ENCODE assay signal across 8 mouse cellular contexts in the genomic region with DNA sequence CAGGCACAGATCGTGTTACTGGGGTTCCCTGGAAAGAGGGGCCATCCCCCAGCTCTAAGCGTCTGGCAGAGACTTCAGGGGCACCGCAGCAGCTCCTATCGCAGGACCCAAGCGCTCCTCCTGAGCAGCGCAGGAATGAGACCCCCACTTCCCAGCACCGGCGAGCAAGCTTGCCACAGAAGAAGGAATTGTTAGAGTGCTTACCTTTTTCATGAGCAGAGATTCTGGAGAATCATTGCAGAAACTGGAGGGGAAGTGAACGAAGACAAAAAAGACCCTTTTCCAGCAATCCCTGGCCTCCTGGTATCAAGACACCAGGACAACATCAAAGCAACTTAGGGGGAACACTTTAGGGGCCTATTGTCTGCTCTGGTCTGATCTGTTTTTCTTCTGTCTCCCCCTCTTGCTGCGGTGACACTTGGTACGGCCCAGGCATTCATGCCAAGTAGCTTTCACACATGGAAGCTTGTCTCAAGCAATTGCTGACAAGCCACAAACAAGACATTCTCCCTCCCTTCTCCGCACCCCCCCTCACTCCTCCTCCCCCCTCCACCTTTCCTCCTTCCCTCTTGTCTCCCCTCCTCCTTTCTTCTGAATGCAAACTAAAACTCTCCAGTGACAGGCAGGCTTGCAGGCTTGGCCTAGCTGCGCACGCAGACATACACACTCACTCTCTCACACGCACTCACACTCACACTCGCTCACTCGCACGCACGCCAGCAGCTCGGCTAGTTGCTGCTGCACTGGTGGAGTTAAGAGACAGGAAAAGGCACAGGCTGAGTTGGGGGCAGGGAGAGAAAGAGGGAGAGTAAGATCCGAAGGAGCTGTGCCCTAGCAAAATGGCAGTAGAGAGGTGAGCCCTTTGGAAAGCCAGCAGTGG. TPM values are rescaled to one million over a fixed set of nuclear protein-coding genes. Genes with fewer than 3 reads are reported as not detected.
DNase-seq lines count a peak whose midpoint lies in the region; ATAC-seq and TF ChIP-seq lines count a peak whose summit lies in the region.

Bcl9 (minus strand) TSS at position 365 of the 880 bp plus-strand sequence.

- WGBS in forebrain, embryonic 12.5 days, result under 1% methylated on average over 21 of the region's 21 CpGs
- WGBS in heart, embryonic 16.5 days, result under 1% methylated on average over 21 of the region's 21 CpGs
- 8% methylated on average over 21 of the region's 21 CpGs for WGBS in liver, embryonic 13.5 days (ENCODE audit: insufficient replicate concordance)
- under 1% methylated on average over 21 of the region's 21 CpGs for WGBS in stomach, postnatal 0 days

- no peaks in the 10 kb centered on the region for H3K27me3 ChIP-seq in forebrain, embryonic 12.5 days
- no peaks in the 10 kb centered on the region for H3K27me3 ChIP-seq in heart, embryonic 16.5 days (ENCODE audit: control insufficient read depth, insufficient read depth, low read length)
- 0 out of 2 replicates have a peak, but pooled peaks cover 2% of the 10 kb centered on the region for H3K27me3 ChIP-seq in liver, embryonic 13.5 days
- H3K27me3 ChIP-seq in stomach, postnatal 0 days (ENCODE audit: control insufficient read depth, insufficient read depth, low read length), result no peaks in the 10 kb centered on the region

- 0 out of 2 replicates have a peak, but pooled peaks cover 4% of the 10 kb centered on the region for H3K9me3 ChIP-seq in forebrain, embryonic 12.5 days
- peaks cover 3% of the 10 kb centered on the region; the same call in 1 of the 2 replicates for H3K9me3 ChIP-seq in heart, embryonic 16.5 days (replicated peaks; ENCODE audit: control insufficient read depth, low read length)
- H3K9me3 ChIP-seq in liver, embryonic 13.5 days (replicated peaks), result no peaks in the 10 kb centered on the region
- H3K9me3 ChIP-seq in stomach, postnatal 0 days (ENCODE audit: control insufficient read depth, low read length), result no peaks in the 10 kb centered on the region

- peak within 1 kb of the TSS; percentile 97 for H3K27ac ChIP-seq in forebrain, embryonic 12.5 days
- peak within 1 kb of the TSS; percentile 97 for H3K27ac ChIP-seq in heart, embryonic 16.5 days (ENCODE audit: low read length)
- peak within 1 kb of the TSS; percentile 45 for H3K27ac ChIP-seq in liver, embryonic 13.5 days
- peak within 1 kb of the TSS; percentile 93 for H3K27ac ChIP-seq in stomach, postnatal 0 days (replicated peaks)

- peak within 1 kb of the TSS; percentile 57 for H3K4me3 ChIP-seq in forebrain, embryonic 12.5 days (replicated peaks)
- H3K4me3 ChIP-seq in heart, embryonic 16.5 days (ENCODE audit: low read length), result peak within 1 kb of the TSS; percentile 75
- H3K4me3 ChIP-seq in liver, embryonic 13.5 days (replicated peaks), result peak within 1 kb of the TSS; percentile 53
- peak within 1 kb of the TSS; percentile 55 for H3K4me3 ChIP-seq in stomach, postnatal 0 days (ENCODE audit: low read depth, low read length)

- DNase-seq in CD4-positive, CD25-positive, alpha-beta regulatory T cell, adult 2 months (ENCODE audit: low read depth, low spot score), result peak; percentile 74
- DNase-seq in brain, embryonic 18.5 days (ENCODE audit: low read depth, low spot score), result peak; percentile 94
- peak; percentile 86 to 91 for DNase-seq in kidney, postnatal 25 days
- DNase-seq in liver, embryonic 13.5 days, result peak; percentile 9
- DNase-seq in neural tube, embryonic 10.5 days (ENCODE audit: extremely low spot score, low spot score), result peak; percentile 88
- DNase-seq in stomach, postnatal 0 days (ENCODE audit: low spot score), result peak; percentile 86

- peak; percentile 90 for ATAC-seq in forebrain, embryonic 12.5 days (ENCODE audit: low FRiP score)
- ATAC-seq in heart, embryonic 16.5 days (replicated peaks; ENCODE audit: extremely low read depth, insufficient read depth, low FRiP score), result peak; percentile 84
- peak; percentile 47 for ATAC-seq in liver, embryonic 13.5 days (ENCODE audit: low read depth)
- ATAC-seq in stomach, postnatal 0 days (ENCODE audit: low FRiP score, low TSS enrichment), result peak; percentile 83

- 0 out of 2 replicates have a peak, but pooled peaks have one; percentile 2 for TF ChIP-seq CTCF in stomach, postnatal 0 days (IDR thresholded peaks at IDR 0.05; ENCODE audit: low read depth)

- no peaks in the 10 kb centered on the region for H3K36me3 ChIP-seq in forebrain, embryonic 12.5 days (replicated peaks)
- no peaks in the 10 kb centered on the region for H3K36me3 ChIP-seq in heart, embryonic 16.5 days (ENCODE audit: control insufficient read depth, insufficient read depth)
- no peaks in the 10 kb centered on the region for H3K36me3 ChIP-seq in liver, embryonic 13.5 days
- no peaks in the 10 kb centered on the region for H3K36me3 ChIP-seq in stomach, postnatal 0 days (ENCODE audit: control insufficient read depth, insufficient read depth, low read length)

- no peak for TF ChIP-seq EP300 in stomach, postnatal 0 days (optimal IDR thresholded peaks at IDR 0.05)

- H3K4me1 ChIP-seq in forebrain, embryonic 12.5 days, result peaks cover 50% of the 10 kb centered on the region
- peaks cover 23% of the 10 kb centered on the region for H3K4me1 ChIP-seq in heart, embryonic 16.5 days (ENCODE audit: control insufficient read depth, insufficient read depth, low read length)
- H3K4me1 ChIP-seq in liver, embryonic 13.5 days (replicated peaks), result peaks cover 4% of the 10 kb centered on the region; the same call in 1 of the 2 replicates
- H3K4me1 ChIP-seq in stomach, postnatal 0 days (replicated peaks; ENCODE audit: control insufficient read depth, insufficient read depth), result no peaks in the 10 kb centered on the region

- H3K4me2 ChIP-seq in forebrain, embryonic 12.5 days, result peak within 1 kb of the TSS; percentile 70
- peak within 1 kb of the TSS; percentile 93 for H3K4me2 ChIP-seq in heart, embryonic 16.5 days (ENCODE audit: low read depth, low read length)
- H3K4me2 ChIP-seq in liver, embryonic 13.5 days, result peak within 1 kb of the TSS; percentile 63
- peak within 1 kb of the TSS; percentile 69 for H3K4me2 ChIP-seq in stomach, postnatal 0 days (replicated peaks; ENCODE audit: low read depth)

- peak within 1 kb of the TSS; percentile 80 for H3K9ac ChIP-seq in forebrain, embryonic 12.5 days
- peak within 1 kb of the TSS; percentile 95 for H3K9ac ChIP-seq in heart, embryonic 16.5 days (ENCODE audit: low read length)
- H3K9ac ChIP-seq in liver, embryonic 13.5 days, result peak within 1 kb of the TSS; percentile 59
- peak within 1 kb of the TSS; percentile 72 for H3K9ac ChIP-seq in stomach, postnatal 0 days (ENCODE audit: low read length)

RNA-seq across cellular contexts. Expression of gene Bcl9, which starts in this region (rescaled TPM):
- polyA plus RNA-seq in forebrain, embryonic 12.5 days (2016; fragmentation: Nextera tagmentation; extraction: Ambion mirVana), result 82.8 and 91.9 TPM in 2 replicates
- 29.9 and 31.4 TPM in 2 replicates for polyA plus RNA-seq in heart, embryonic 16.5 days (2015; fragmentation: Nextera tagmentation; extraction: Ambion mirVana)
- 4.4 and 4.5 TPM in 2 replicates for polyA plus RNA-seq in liver, embryonic 13.5 days (2015; fragmentation: Nextera tagmentation; extraction: Ambion mirVana)
- 19.2 and 20.2 TPM in 2 replicates for polyA plus RNA-seq in stomach, postnatal 0 days (2015; fragmentation: Nextera tagmentation; extraction: Ambion mirVana)

Comparison
In these comparisons a context has a peak if more than half of its experiments do, and no peak if none do; other contexts are left out.
1. Peak in every context shown above with its lines: DNase-seq, ATAC-seq, H3K4me3 ChIP-seq and H3K27ac ChIP-seq.
2. DNase-seq: peak in every context shown above with its lines; median percentile 94 in brain, embryonic 18.5 days; 88 in kidney, postnatal 25 days; 88 in neural tube, embryonic 10.5 days; 86 in stomach, postnatal 0 days; 74 in CD4-positive, CD25-positive, alpha-beta regulatory T cell, adult 2 months; 9 in liver, embryonic 13.5 days.
3. H3K27ac ChIP-seq: peak in every context shown above with its lines; median percentile 97 in forebrain, embryonic 12.5 days; 97 in heart, embryonic 16.5 days; 93 in stomach, postnatal 0 days; 45 in liver, embryonic 13.5 days.